Mouse (Mus musculus) intestine, embryonic 14.5 days (tissue): ENCODE measurements at regions not wholly inside any gene's neighbourhood (a gene's known extent, or its start where the extent isn't known, plus 50 kb on each side); places are given as distances from the start of the nearest gene placed in this dataset.

Experiments
- ATAC-seq: fragments of 200-750 bp; cut with Nextera tagmentation; replicated peaks from 2 replicates; pipeline ENCODE4 v1.8.0; 2017; ENCODE audit warnings: low read depth, moderate number of reproducible peaks, moderate TSS enrichment, moderate library complexity; ENCODE audit not compliant: low FRiP score, low TSS enrichment
- DNase-seq: peaks from one replicate; pipeline ENCODE4 v3.0.0-alpha.2; 2018; ENCODE audit warnings: low spot score
- H3K27ac ChIP-seq: fragments of 300-500 bp; sonication (generic); 2 replicates; pipeline ENCODE4 v1.5.1; 2014; ENCODE audit warnings: low read depth, mild to moderate bottlenecking, control low read depth
- H3K27me3 ChIP-seq: fragments of 300-500 bp; sonication (generic); replicated peaks from 2 replicates; pipeline ENCODE4 v1.6.1; 2014; ENCODE audit warnings: low read length, control low read depth; ENCODE audit not compliant: control insufficient read depth, insufficient read depth
- H3K36me3 ChIP-seq: fragments of 300-500 bp; sonication (generic); 2 replicates; pipeline ENCODE4 v1.6.1; 2014; ENCODE audit warnings: low read length, control low read depth; ENCODE audit not compliant: control insufficient read depth, insufficient read depth
- H3K4me1 ChIP-seq: fragments of 300-500 bp; sonication (generic); replicated peaks from 2 replicates; pipeline ENCODE4 v1.6.1; 2014; ENCODE audit warnings: low read length, control low read depth, mixed read lengths; ENCODE audit not compliant: control insufficient read depth, insufficient read depth
- H3K4me2 ChIP-seq: fragments of 300-500 bp; sonication (generic); 2 replicates; pipeline ENCODE4 v1.6.1; 2014; ENCODE audit warnings: low read length
- H3K4me3 ChIP-seq: fragments of 300-500 bp; sonication (generic); 2 replicates; pipeline ENCODE4 v1.5.1; 2014; ENCODE audit warnings: low read depth, low read length, control low read depth, mixed read lengths
- H3K9ac ChIP-seq: fragments of 300-500 bp; sonication (generic); 2 replicates; pipeline ENCODE4 v1.6.1; 2014; ENCODE audit warnings: mild to moderate bottlenecking, low read length
- H3K9me3 ChIP-seq: fragments of 300-500 bp; sonication (generic); 2 replicates; pipeline ENCODE4 v1.6.1; 2016; ENCODE audit warnings: low read length, control low read depth; ENCODE audit not compliant: control insufficient read depth
- WGBS: fragments of 180-500 bp; shearing (Covaris S2); extraction: QIAGEN DNeasy Blood & Tissue Kit; methylation state at CpG from one replicate; pipeline ENCODE4 v1.1.7; 2014; 5-methylcytosine and 5-hydroxymethylcytosine counted together

GRCm38 (mm10) chr2:178631966-178632365, 201.6 kb downstream of the Cdh26 start:
- Histone ChIP-seq H3K9ac (no peak overlapping the region), H3K36me3 (no peaks in the 10 kb centered on the region), H3K9me3 (no peaks in the 10 kb centered on the region), H3K27ac (no peak overlapping the region), H3K4me1 (peaks cover 35% of the 10 kb centered on the region), H3K4me3 (no peak overlapping the region), H3K27me3 (no peaks in the 10 kb centered on the region), H3K4me2 (no peak overlapping the region)
- WGBS = 56% methylated on average over 12 of the region's 12 CpGs
- DNase-seq = no peak
- ATAC-seq = no peak

GRCm38 (mm10) chr2:178632831-178633585, 202.7 kb downstream of the Cdh26 start:
- no peak for ATAC-seq
- WGBS = 84% methylated on average over 13 of the region's 13 CpGs
- DNase-seq = no peak

GRCm38 (mm10) chr2:178634116-178634515, 203.8 kb downstream of the Cdh26 start:
- Histone ChIP-seq H3K4me3 (no peak overlapping the region), H3K36me3 (no peaks in the 10 kb centered on the region), H3K9me3 (no peaks in the 10 kb centered on the region), H3K27me3 (no peaks in the 10 kb centered on the region), H3K4me2 (no peak overlapping the region), H3K4me1 (peaks cover 26% of the 10 kb centered on the region), H3K27ac (no peak overlapping the region), H3K9ac (no peak overlapping the region)
- no peak for DNase-seq
- WGBS = 44% methylated on average over 10 of the region's 10 CpGs
- ATAC-seq = no peak

More at GRCm38 (mm10) chr2:178632831-178633585, 202.7 kb downstream of the Cdh26 start:
- H3K36me3 ChIP-seq = no peaks in the 10 kb centered on the region
- no peak overlapping the region for H3K4me3 ChIP-seq
- no peaks in the 10 kb centered on the region for H3K9me3 ChIP-seq
- no peak overlapping the region for H3K9ac ChIP-seq
- no peaks in the 10 kb centered on the region for H3K27me3 ChIP-seq
- H3K4me2 ChIP-seq = no peak overlapping the region
- H3K27ac ChIP-seq = no peak overlapping the region
- H3K4me1 ChIP-seq = peaks cover 26% of the 10 kb centered on the region

GRCm38 (mm10) chr2:178635685-178636084, 205.4 kb downstream of the Cdh26 start:
- Histone ChIP-seq H3K36me3 (no peaks in the 10 kb centered on the region), H3K4me1 (peaks cover 25% of the 10 kb centered on the region), H3K9ac (no peak overlapping the region), H3K9me3 (no peaks in the 10 kb centered on the region), H3K27me3 (no peaks in the 10 kb centered on the region), H3K4me3 (no peak overlapping the region), H3K27ac (no peak overlapping the region), H3K4me2 (no peak overlapping the region)
- ATAC-seq (0 out of 2 replicates have a peak, but pooled peaks have one; percentile 40), DNase-seq (no peak)
- 35% methylated on average over 4 of the region's 4 CpGs for WGBS

GRCm38 (mm10) chr2:178636901-178637300, 206.6 kb downstream of the Cdh26 start:
- Histone ChIP-seq H3K36me3 (no peaks in the 10 kb centered on the region), H3K27me3 (no peaks in the 10 kb centered on the region), H3K9ac (no peak overlapping the region), H3K27ac (no peak overlapping the region), H3K9me3 (no peaks in the 10 kb centered on the region), H3K4me3 (no peak overlapping the region), H3K4me2 (no peak overlapping the region), H3K4me1 (peaks cover 21% of the 10 kb centered on the region)
- DNase-seq = no peak
- 73% methylated on average over 9 of the region's 9 CpGs for WGBS
- no peak for ATAC-seq

- Histone ChIP-seq H3K36me3 (no peaks in the 10 kb centered on the region), H3K4me2 (peak overlapping the region; percentile 6; the same call in 1 of the 2 replicates), H3K4me1 (peaks cover 8% of the 10 kb centered on the region), H3K27me3 (no peaks in the 10 kb centered on the region), H3K27ac (peak overlapping the region; percentile 72), H3K9me3 (no peaks in the 10 kb centered on the region), H3K9ac (no peak overlapping the region), H3K4me3 (no peak overlapping the region)
- 35% methylated on average over 16 of the region's 16 CpGs for WGBS
- DNase-seq (no peak), ATAC-seq (no peak)
Observed at GRCm38 (mm10) chr2:178642137-178643052, 212.1 kb downstream of the Cdh26 start.

GRCm38 (mm10) chr2:178643053-178643402, 212.7 kb downstream of the Cdh26 start:
- peaks cover 8% of the 10 kb centered on the region for H3K4me1 ChIP-seq
- no peak overlapping the region for H3K4me3 ChIP-seq
- H3K4me2 ChIP-seq = peak overlapping the region; percentile 6
- no peak for DNase-seq
- 60% methylated on average over 11 of the region's 11 CpGs for WGBS
- no peak overlapping the region for H3K9ac ChIP-seq
- no peaks in the 10 kb centered on the region for H3K36me3 ChIP-seq
- no peaks in the 10 kb centered on the region for H3K9me3 ChIP-seq
- no peak; the same call in 1 of the 2 replicates for ATAC-seq
- H3K27ac ChIP-seq = peak overlapping the region; percentile 72
- no peaks in the 10 kb centered on the region for H3K27me3 ChIP-seq

- no peak for ATAC-seq
- Histone ChIP-seq H3K9ac (no peak overlapping the region), H3K27ac (no peak overlapping the region), H3K36me3 (no peaks in the 10 kb centered on the region), H3K9me3 (no peaks in the 10 kb centered on the region), H3K4me2 (no peak overlapping the region), H3K4me1 (peaks cover 8% of the 10 kb centered on the region), H3K4me3 (no peak overlapping the region), H3K27me3 (no peaks in the 10 kb centered on the region)
- WGBS = 48% methylated on average over 4 of the region's 4 CpGs
- DNase-seq = no peak
Observed at GRCm38 (mm10) chr2:178643841-178644240, 213.5 kb downstream of the Cdh26 start.
